Mouse (Mus musculus) intestine, postnatal 0 days (tissue): ENCODE results near the gene Bbs9. TPM values are rescaled to one million over a fixed set of nuclear protein-coding genes. Genes with fewer than 3 reads are reported as not detected.
"Not testable (repeated sequence)": the region's sequence is repeated elsewhere in the genome, so short reads cannot be mapped to it uniquely, and the experiment has no call there.

Experiments used
- ATAC-seq: fragments of 200-750 bp; cut with Nextera tagmentation; 2 replicates; pipeline ENCODE4 v1.8.0; 2017; ENCODE audit warnings: mild to moderate bottlenecking, moderate TSS enrichment, moderate library complexity
- H3K27ac ChIP-seq: fragments of 300-500 bp; sonication (generic); 2 replicates; pipeline ENCODE4 v1.5.1; 2014; ENCODE audit warnings: mild to moderate bottlenecking, low read depth, low read length, moderate library complexity
- H3K27me3 ChIP-seq: fragments of 300-500 bp; sonication (generic); replicated peaks from 2 replicates; pipeline ENCODE4 v1.6.1; 2014; ENCODE audit warnings: low read length, mixed read lengths; ENCODE audit not compliant: control insufficient read depth, insufficient read depth
- H3K36me3 ChIP-seq: fragments of 300-500 bp; sonication (generic); 2 replicates; pipeline ENCODE4 v1.6.1; 2014; ENCODE audit warnings: mild to moderate bottlenecking, moderate library complexity; ENCODE audit not compliant: control insufficient read depth, insufficient read depth
- H3K4me1 ChIP-seq: fragments of 300-500 bp; sonication (generic); replicated peaks from 2 replicates; pipeline ENCODE4 v1.6.1; 2014; ENCODE audit warnings: antibody characterized with exemption, low read length, mixed read lengths; ENCODE audit not compliant: control insufficient read depth, insufficient read depth
- H3K4me2 ChIP-seq: fragments of 300-500 bp; sonication (generic); replicated peaks from 2 replicates; pipeline ENCODE4 v1.6.1; 2014; ENCODE audit warnings: low read depth, mild to moderate bottlenecking, moderate library complexity
- H3K4me3 ChIP-seq: fragments of 300-500 bp; sonication (generic); 2 replicates; pipeline ENCODE4 v1.5.1; 2014; ENCODE audit warnings: low read depth, low read length
- H3K9ac ChIP-seq: fragments of 300-500 bp; sonication (generic); 2 replicates; pipeline ENCODE4 v1.6.1; 2014; ENCODE audit warnings: mild to moderate bottlenecking, low read depth, low read length
- H3K9me3 ChIP-seq: fragments of 300-500 bp; sonication (generic); 2 replicates; pipeline ENCODE4 v1.6.1; 2016; ENCODE audit warnings: mixed run types; ENCODE audit not compliant: control insufficient read depth
- CTCF ChIP-seq: sonication (generic); IDR thresholded peaks from 2 replicates; pipeline ENCODE4 v1.5.1; 2016; ENCODE audit warnings: low read depth, mild to moderate bottlenecking, control low read depth, antibody characterized with exemption, moderate library complexity
- WGBS: fragments of 180-500 bp; shearing (Covaris S2); extraction: QIAGEN DNeasy Blood & Tissue Kit; methylation state at CpG from one replicate; pipeline ENCODE4 v1.1.7; 2014; 5-methylcytosine and 5-hydroxymethylcytosine counted together
- polyA plus RNA-seq: library from polyadenylated mRNA; unstranded; fragments of >200 nt; fragmentation: Nextera tagmentation; extraction: Ambion mirVana; gene quantifications from 2 replicates; pipeline ENCODE4 v1.2.1, GENCODE M21; 2015

Bbs9 gene
- polyA plus RNA-seq, 1 experiment from 2014 or later: 4.9 TPM

GRCm38 (mm10) chr9:22846783-22847182 lies 371.3 kb downstream of the Bbs9 start:
- ATAC-seq: no peak
- H3K27me3 ChIP-seq: no peaks in the 10 kb centered on the region
- H3K4me1 ChIP-seq: no peaks in the 10 kb centered on the region
- no peaks in the 10 kb centered on the region for H3K9me3 ChIP-seq
- H3K27ac ChIP-seq: no peak overlapping the region
- H3K4me2 ChIP-seq: no peak overlapping the region
- 77% methylated on average over 1 of the region's 1 CpGs for WGBS
- H3K4me3 ChIP-seq: no peak overlapping the region
- no peaks in the 10 kb centered on the region for H3K36me3 ChIP-seq
- peak; percentile 23; the same call in 1 of the 2 replicates for TF ChIP-seq CTCF
- H3K9ac ChIP-seq: no peak overlapping the region

DNA sequence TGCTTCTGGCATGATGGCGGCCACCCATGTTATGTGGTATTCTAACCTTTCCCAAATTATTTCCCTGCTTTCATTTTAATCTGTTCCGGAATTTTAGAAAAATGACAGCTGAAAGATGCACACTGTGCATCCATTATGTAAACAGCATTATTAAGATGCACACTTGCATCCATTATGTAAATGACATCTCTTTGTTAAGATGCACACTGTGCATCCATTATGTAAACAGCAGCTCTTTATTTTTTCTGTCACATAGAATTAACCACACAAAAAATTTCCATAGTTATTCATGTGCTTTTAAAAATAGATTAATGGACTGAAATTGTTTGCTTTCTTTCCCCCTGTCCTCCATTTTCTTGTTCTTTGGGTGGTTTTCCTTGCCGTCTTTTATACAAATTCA lies 373.3 kb downstream of the Bbs9 start:
- no peaks in the 10 kb centered on the region for H3K36me3 ChIP-seq
- 89% methylated on average over 3 of the region's 3 CpGs for WGBS
- H3K4me2 ChIP-seq: no peak overlapping the region
- no peak overlapping the region for H3K4me3 ChIP-seq
- no peak overlapping the region for H3K27ac ChIP-seq
- ATAC-seq: no peak
- TF ChIP-seq CTCF: no peak
- H3K27me3 ChIP-seq: no peaks in the 10 kb centered on the region
- H3K4me1 ChIP-seq: no peaks in the 10 kb centered on the region
- no peaks in the 10 kb centered on the region for H3K9me3 ChIP-seq
- H3K9ac ChIP-seq: no peak overlapping the region

DNA sequence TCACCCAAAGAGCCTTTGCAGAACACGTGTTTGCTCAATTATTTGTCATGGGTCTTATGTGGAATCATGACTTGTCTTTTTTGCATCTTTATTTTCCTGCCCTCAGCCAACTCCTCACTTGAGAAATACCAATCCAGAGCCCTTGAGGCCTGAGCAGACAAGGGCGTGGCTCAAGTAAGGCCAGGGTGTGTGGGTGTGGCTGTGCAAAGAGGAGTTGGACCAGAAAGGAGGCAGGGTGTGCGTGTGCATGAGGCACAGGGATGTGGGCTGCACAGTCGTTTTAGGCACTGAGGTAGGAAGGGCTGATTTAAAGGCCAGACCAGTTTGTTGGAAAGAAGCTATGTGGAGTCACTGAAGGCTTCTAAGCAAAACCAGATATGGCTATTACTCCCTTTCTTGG lies 373.7 kb downstream of the Bbs9 start:
- no peaks in the 10 kb centered on the region for H3K4me1 ChIP-seq
- H3K9ac ChIP-seq: no peak overlapping the region
- 55% methylated on average over 4 of the region's 4 CpGs for WGBS
- no peak overlapping the region for H3K4me2 ChIP-seq
- H3K9me3 ChIP-seq: no peaks in the 10 kb centered on the region
- no peak for TF ChIP-seq CTCF
- H3K27ac ChIP-seq: no peak overlapping the region
- H3K4me3 ChIP-seq: no peak overlapping the region
- H3K27me3 ChIP-seq: no peaks in the 10 kb centered on the region
- no peaks in the 10 kb centered on the region for H3K36me3 ChIP-seq
- no peak for ATAC-seq

GRCm38 (mm10) chr9:22869147-22869546 lies 393.6 kb downstream of the Bbs9 start:
- 90% methylated on average over 6 of the region's 6 CpGs for WGBS
- ATAC-seq, H3K4me3 ChIP-seq: not testable (repeated sequence)

GRCm38 (mm10) chr9:22870661-22871060 lies 395.1 kb downstream of the Bbs9 start:
- Histone ChIP-seq H3K4me3 (no peak overlapping the region), H3K9ac (no peak overlapping the region), H3K9me3 (no peaks in the 10 kb centered on the region), H3K27ac (no peak overlapping the region), H3K36me3 (no peaks in the 10 kb centered on the region), H3K4me2 (no peak overlapping the region), H3K27me3 (no peaks in the 10 kb centered on the region), H3K4me1 (no peaks in the 10 kb centered on the region)
- 77% methylated on average over 3 of the region's 3 CpGs for WGBS
- TF ChIP-seq CTCF: no peak
- ATAC-seq: no peak

More at GRCm38 (mm10) chr9:22869147-22869546, 393.6 kb downstream of the Bbs9 start:
- H3K9ac ChIP-seq, H3K4me1 ChIP-seq, H3K27ac ChIP-seq, H3K27me3 ChIP-seq, H3K36me3 ChIP-seq, H3K9me3 ChIP-seq, H3K4me2 ChIP-seq: not testable (repeated sequence)

DNA sequence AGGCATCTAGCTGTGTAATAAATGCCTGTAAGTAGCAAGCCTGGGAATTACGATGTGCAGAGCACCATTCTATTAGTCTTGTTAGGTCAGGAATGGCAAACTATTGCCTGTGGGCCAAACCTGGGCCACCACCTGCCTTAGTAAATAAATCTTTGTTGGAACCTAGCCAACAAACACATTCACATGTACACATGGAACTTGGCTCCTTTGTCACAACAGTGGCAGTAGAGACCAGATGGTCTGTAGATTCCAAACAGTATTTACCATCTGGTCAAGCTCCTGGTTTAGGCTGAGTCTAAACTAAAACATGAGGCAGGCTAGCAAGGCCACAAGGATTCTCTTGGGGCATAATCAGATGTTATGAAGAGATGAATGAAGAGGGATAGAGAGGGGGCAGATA lies 399.7 kb downstream of the Bbs9 start:
- 74% methylated on average over 1 of the region's 1 CpGs for WGBS
- H3K9me3 ChIP-seq: no peaks in the 10 kb centered on the region
- ATAC-seq: no peak

DNA sequence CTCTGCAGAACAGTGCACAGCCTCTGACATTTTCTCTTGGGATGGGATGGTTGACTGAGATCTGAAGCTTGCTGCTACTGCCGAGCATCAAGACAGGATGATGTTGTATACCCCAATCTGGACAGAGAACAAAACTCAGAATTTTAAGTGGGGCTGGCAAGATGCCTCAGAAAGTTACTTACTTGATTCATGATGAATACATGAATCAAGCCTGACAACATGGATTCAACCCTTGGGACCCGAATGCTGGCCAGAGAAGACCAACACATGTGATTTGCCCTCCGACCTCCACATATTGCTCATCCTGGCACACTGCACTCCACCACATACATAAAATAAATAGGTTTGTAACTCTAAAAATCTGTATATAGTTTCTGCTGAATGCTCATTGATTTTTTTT lies 403.8 kb downstream of the Bbs9 start:
- Histone ChIP-seq H3K27ac (no peak overlapping the region), H3K4me2 (no peak overlapping the region), H3K4me1 (no peaks in the 10 kb centered on the region), H3K36me3 (no peaks in the 10 kb centered on the region), H3K4me3 (no peak overlapping the region), H3K27me3 (no peaks in the 10 kb centered on the region), H3K9me3 (no peaks in the 10 kb centered on the region), H3K9ac (no peak overlapping the region)
- ATAC-seq: no peak
- 81% methylated on average over 3 of the region's 3 CpGs for WGBS
- no peak for TF ChIP-seq CTCF

More for the DNA sequence above, 399.7 kb downstream of the Bbs9 start:
- H3K36me3 ChIP-seq: no peaks in the 10 kb centered on the region
- H3K27ac ChIP-seq: no peak overlapping the region
- no peaks in the 10 kb centered on the region for H3K4me1 ChIP-seq
- no peak overlapping the region for H3K4me2 ChIP-seq
- no peak overlapping the region for H3K4me3 ChIP-seq
- no peak for TF ChIP-seq CTCF
- H3K27me3 ChIP-seq: no peaks in the 10 kb centered on the region
- no peak overlapping the region for H3K9ac ChIP-seq
